Mouse (Mus musculus): ENCODE results near the gene Ccn5.

DNA sequence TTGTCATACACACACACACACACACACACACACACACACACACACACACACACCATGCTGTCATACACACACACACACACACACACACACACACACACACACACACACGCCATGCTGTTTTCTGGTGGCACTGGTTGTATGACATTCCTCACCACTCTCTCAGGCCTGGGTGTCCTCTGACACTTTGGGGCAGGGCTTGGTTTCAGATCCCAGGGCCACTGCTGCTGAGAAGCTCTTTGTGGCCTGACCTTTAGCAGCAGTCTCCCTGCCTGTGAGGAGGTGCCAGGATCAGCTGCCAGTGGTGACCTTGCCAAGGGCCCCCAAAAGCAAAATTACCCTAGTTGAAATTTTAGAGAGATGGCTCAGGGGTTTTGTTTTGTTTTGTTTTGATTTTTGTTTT is 5.2 kb downstream of the Ccn5 start:
- TF ChIP-seq POLR2A (IDR thresholded peaks at IDR 0.05; ENCODE audit: low read depth, low read length), result no peak
- TF ChIP-seq CTCF (IDR thresholded peaks at IDR 0.05; ENCODE audit: extremely low read depth, insufficient read length, insufficient replicate concordance, low read depth, low read length), result no peak
